Mouse (Mus musculus) inflammation-experienced regulatory T-cells, adult 16 weeks (primary cell): Measurements from ENCODE around the gene Med12l. TPM values are rescaled to one million over a fixed set of nuclear protein-coding genes. Genes with fewer than 3 reads are reported as not detected.

Experiments used
- polyA plus RNA-seq: library from polyadenylated mRNA; unstranded; fragments of 100-300 nt; shearing (Covaris generic); gene quantifications from one replicate; pipeline ENCODE4 v1.2.1, GENCODE M21; 2017

Gene Med12l
- polyA plus RNA-seq, result 0.49 TPM

GRCm38 (mm10) chr3:59005271-59005995 is at the start of gene Med12l:
Med12l (plus strand) TSS chr3:59005825.

GRCm38 (mm10) chr3:59101218-59101986 is 95.8 kb downstream of the Med12l start, which contains the start of gene Gpr171:
Gpr171 (minus strand) TSS chr3:59101821.

GRCm38 (mm10) chr3:59153424-59153823 is 147.8 kb downstream of the Med12l start, which contains the start of gene P2ry14:
P2ry14 (minus strand) TSS chr3:59153618.

GRCm38 (mm10) chr3:59194938-59195337 is 189.3 kb downstream of the Med12l start, which contains the start of gene Gpr87:
Gpr87 (minus strand) TSS chr3:59195104.

GRCm38 (mm10) chr3:59210727-59211126 is 205.1 kb downstream of the Med12l start, which contains the start of gene P2ry13:
P2ry13 (minus strand) TSS chr3:59210882.

GRCm38 (mm10) chr3:59262704-59263103 is 257.1 kb downstream of the Med12l start, which contains the start of gene P2ry12:
P2ry12 (minus strand) TSS chr3:59262871.

GRCm38 (mm10) chr3:59344065-59344905 is 338.7 kb downstream of the Med12l start, which contains the start of gene Igsf10:
Igsf10 (minus strand) TSS chr3:59344394.

Other genes starting within 250 kb of the Med12l start
- gene Mindy4b-ps, start 183.5 kb upstream of the Med12l start, polyA plus RNA-seq, result not detected
- gene Clrn1, start 120.5 kb upstream of the Med12l start, polyA plus RNA-seq, result not detected
- 48.4 TPM for gene Gpr171, start 96.0 kb downstream of the Med12l start, polyA plus RNA-seq
- 1.8 TPM for gene P2ry14, start 147.8 kb downstream of the Med12l start, polyA plus RNA-seq
- not detected for gene Gpr87, start 189.3 kb downstream of the Med12l start, polyA plus RNA-seq
- 1.6 TPM for gene P2ry13, start 205.1 kb downstream of the Med12l start, polyA plus RNA-seq